Mouse (Mus musculus) midbrain, embryonic 10.5 days (tissue): ENCODE results near the gene Gad1. TPM values are rescaled to one million over a fixed set of nuclear protein-coding genes. Genes with fewer than 3 reads are reported as not detected.
A peak's percentile ranks its signal among the peaks of the same experiment; 100 is the strongest.

Experiments used
- DNase-seq: peaks from one replicate; pipeline ENCODE4 v3.0.0-alpha.2; 2017; ENCODE audit warnings: low spot score
- H3K27ac ChIP-seq: fragments of 300-500 bp; sonication (generic); replicated peaks from 2 replicates; pipeline ENCODE4 v1.5.1; 2016; ENCODE audit warnings: mild to moderate bottlenecking
- H3K27me3 ChIP-seq: fragments of 300-500 bp; sonication (generic); 2 replicates; pipeline ENCODE4 v1.6.1; 2016; ENCODE audit warnings: low read depth, mild to moderate bottlenecking; ENCODE audit not compliant: poor library complexity, severe bottlenecking
- H3K36me3 ChIP-seq: fragments of 300-500 bp; sonication (generic); 2 replicates; pipeline ENCODE4 v1.6.1; 2016; ENCODE audit warnings: mild to moderate bottlenecking, moderate library complexity
- H3K4me1 ChIP-seq: fragments of 300-500 bp; sonication (generic); 2 replicates; pipeline ENCODE4 v1.6.1; 2016
- H3K4me3 ChIP-seq: fragments of 300-500 bp; sonication (generic); 2 replicates; pipeline ENCODE4 v1.5.1; 2016; ENCODE audit warnings: mild to moderate bottlenecking, moderate library complexity
- H3K9me3 ChIP-seq: fragments of 300-500 bp; sonication (generic); replicated peaks from 2 replicates; pipeline ENCODE4 v1.6.1; 2016; ENCODE audit warnings: mild to moderate bottlenecking
- WGBS: fragments of 180-500 bp; shearing (Covaris S2); methylation state at CpG from one replicate; pipeline ENCODE4 v1.1.7; 2016; 5-methylcytosine and 5-hydroxymethylcytosine counted together
- polyA plus RNA-seq: library from polyadenylated mRNA; unstranded; fragments of >200 nt; fragmentation: Nextera tagmentation; extraction: Ambion mirVana; gene quantifications from 2 replicates; pipeline ENCODE4 v1.2.1, GENCODE M21; 2016

Gad1 gene
- polyA plus RNA-seq, 1 experiment from 2014 or later: 2.6 TPM

DNA sequence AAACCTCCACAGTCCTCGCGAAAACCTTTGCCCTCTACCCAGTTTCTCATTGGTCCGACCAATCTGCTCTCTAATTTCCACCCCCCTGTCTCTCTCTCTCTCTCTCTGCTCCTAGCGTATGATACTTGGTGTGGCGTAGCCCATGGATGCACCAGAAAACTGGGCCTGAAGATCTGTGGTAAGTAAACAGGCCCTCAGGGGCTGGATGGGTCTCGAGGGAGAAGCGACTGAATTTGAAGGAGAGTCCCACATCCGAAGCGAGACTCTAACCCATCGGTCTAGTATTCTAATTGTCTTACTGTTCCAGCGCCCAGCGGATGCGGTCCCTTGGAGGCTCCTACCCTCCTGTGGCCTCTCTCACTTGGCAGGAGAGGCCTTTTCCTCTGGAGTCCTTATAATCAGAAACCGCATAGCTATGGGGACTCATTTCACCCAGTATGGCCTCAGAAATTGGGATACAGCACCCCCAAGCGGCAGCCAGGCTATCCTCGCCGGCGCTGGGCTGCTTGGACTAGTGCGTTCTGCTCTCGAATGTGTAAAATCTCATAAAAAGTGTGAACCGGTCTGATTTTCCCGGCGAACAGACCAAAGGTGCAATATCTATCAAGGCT, 14.3 kb downstream of the Gad1 start:
- Histone ChIP-seq H3K27me3 (peaks cover 100% of the 10 kb centered on the region), H3K27ac (peak overlapping the region; percentile 47; the same call in 1 of the 2 replicates), H3K4me3 (peak overlapping the region; percentile 56), H3K9me3 (no peaks in the 10 kb centered on the region), H3K4me1 (peaks cover 68% of the 10 kb centered on the region), H3K36me3 (no peaks in the 10 kb centered on the region)
- WGBS: 2% methylated on average over 23 of the region's 23 CpGs
- peak; percentile 79 for DNase-seq

DNA sequence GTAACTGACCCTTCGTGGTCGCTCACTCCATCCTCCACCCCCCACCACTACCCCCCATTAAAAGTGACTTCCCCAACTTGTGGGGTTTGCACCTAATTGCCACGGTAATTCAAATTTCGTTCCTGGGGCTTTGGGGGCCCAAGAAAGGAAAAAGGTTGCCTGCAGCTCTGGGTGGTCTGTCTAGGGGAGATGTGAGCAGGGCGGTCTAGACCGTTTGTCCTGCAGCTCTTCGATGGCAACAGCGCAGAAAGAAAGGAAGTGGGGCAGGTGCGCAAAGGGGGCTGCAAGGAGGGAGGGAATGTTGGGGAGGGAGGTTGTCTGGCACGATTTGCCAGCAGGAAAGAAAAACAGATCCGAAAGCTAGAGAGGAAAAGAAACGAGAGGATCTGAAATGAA, 14.8 kb downstream of the Gad1 start:
- 1% methylated on average over 12 of the region's 12 CpGs for WGBS
- H3K27ac ChIP-seq: peak overlapping the region; percentile 49; the same call in 1 of the 2 replicates
- no peaks in the 10 kb centered on the region for H3K36me3 ChIP-seq
- no peaks in the 10 kb centered on the region for H3K9me3 ChIP-seq
- peak; percentile 39 for DNase-seq
- peak overlapping the region; percentile 56 for H3K4me3 ChIP-seq
- H3K27me3 ChIP-seq: peaks cover 100% of the 10 kb centered on the region
- H3K4me1 ChIP-seq: peaks cover 63% of the 10 kb centered on the region

DNA sequence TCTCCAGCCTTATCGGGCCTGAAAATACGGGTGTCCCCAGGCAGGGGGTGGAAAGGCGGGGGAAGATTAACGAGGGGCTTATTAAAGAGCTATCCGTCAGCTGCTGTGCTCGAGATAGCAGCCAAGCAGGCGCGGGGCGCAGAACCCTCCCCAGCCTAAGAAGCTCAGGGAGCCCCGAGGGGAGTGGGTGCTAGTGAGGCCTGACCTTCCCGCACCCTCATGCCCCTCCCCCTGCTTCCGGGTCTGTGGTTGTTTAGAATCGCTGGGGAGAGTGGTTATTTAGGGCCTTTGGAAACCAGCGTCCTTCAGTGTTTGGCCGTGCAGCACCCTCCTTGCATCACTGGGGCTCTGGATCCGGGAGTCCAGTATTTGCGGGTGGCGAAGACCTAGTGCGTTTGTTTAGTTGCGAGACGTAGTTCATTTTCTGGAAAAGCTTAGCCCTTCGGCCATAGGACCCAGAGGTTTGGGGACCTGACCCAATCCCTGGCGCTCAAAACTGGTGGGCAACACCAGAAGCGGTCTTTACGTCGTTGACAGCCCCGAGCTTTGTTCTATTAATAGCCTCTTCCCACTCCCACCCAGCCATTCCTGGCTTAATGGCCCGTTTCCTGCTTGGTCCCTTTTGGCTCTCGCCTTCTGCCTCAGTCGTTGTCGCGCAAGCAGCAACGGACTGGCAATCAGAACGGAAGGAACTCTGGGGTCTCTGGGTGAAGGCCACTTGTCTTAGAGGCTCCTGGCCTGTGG, 15.5 kb downstream of the Gad1 start:
- peaks cover 100% of the 10 kb centered on the region for H3K27me3 ChIP-seq
- 1% methylated on average over 34 of the region's 34 CpGs for WGBS
- H3K36me3 ChIP-seq: no peaks in the 10 kb centered on the region
- peak overlapping the region; percentile 56 for H3K4me3 ChIP-seq
- peak; percentile 56 for DNase-seq
- peak overlapping the region; percentile 49; the same call in 1 of the 2 replicates for H3K27ac ChIP-seq
- peaks cover 56% of the 10 kb centered on the region for H3K4me1 ChIP-seq
- no peaks in the 10 kb centered on the region for H3K9me3 ChIP-seq

DNA sequence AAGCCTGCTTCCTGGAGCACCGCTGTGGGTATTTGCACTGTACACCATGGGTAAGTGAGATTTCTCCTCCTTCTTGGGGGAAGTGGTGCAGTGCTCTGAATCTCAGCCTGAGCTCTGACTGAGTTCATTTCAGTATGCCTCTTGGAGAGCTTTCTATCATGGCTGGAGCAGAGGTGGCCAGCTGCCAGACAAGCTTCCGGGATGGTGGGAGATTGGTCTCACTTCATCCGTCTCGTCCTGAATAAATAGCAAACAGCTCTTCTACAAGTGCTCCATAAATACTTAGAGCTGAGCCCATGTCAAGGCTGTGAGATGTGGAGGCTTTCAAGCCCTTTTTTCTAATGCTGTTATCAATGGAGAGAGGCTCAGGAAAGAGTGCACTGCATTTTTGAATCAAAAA, 18.8 kb downstream of the Gad1 start:
- peaks cover 78% of the 10 kb centered on the region for H3K27me3 ChIP-seq
- no peaks in the 10 kb centered on the region for H3K36me3 ChIP-seq
- H3K9me3 ChIP-seq: no peaks in the 10 kb centered on the region
- 82% methylated on average over 4 of the region's 4 CpGs for WGBS
- peaks cover 28% of the 10 kb centered on the region for H3K4me1 ChIP-seq
- DNase-seq: no peak
- H3K4me3 ChIP-seq: no peak overlapping the region
- no peak overlapping the region for H3K27ac ChIP-seq

DNA sequence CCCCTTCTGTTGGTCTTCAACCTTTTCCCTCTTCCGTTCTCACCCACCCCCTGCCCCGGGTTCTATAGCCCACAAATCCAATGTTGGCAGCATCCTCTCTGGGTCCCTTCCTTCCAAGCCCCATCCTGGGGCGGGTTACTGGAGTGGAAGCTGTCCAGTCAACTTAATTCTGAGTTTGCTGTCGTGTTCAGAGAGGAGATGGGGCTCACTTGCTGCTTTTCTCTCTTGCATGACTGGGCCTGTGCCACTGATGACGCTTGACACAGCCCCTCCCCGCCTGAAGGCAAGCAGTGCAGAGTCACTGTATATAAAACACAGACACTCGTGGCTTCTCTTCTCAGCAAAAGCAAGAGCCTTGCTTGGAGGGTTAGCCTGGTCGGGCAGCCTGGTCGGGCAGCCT, 19.4 kb downstream of the Gad1 start:
- WGBS: 60% methylated on average over 9 of the region's 9 CpGs
- H3K27me3 ChIP-seq: peaks cover 72% of the 10 kb centered on the region

DNA sequence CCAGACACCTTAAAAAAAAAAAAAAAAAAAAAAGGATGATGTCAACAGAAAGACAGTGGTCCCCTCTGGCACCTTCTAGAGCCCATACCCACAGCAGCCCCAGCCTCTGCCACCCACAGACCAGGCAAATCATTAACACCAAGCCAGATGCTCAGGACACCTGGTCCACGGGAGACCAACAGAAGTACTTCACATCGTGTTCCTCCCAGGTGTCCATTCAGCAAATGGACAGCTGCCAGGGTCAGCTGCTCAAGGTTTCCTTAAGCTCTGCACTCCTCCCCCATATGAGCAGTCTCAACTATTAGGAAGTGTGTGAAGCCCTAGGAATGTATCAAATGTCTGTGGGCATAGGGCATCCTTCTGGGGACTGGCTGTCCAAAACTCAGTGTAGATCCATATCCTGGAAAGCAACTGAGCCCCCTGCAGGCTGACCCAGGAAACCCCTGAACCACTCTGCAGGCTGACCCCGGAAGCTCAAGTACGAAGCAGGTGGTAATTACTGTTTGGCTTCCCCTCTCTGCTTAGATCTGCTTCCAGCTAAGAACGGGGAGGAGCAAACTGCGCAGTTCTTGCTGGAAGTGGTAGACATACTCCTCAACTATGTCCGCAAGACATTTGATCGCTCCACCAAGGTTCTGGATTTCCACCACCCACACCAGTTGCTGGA, 20.8 kb downstream of the Gad1 start:
- H3K4me1 ChIP-seq: peaks cover 8% of the 10 kb centered on the region
- H3K4me3 ChIP-seq: no peak overlapping the region
- DNase-seq: no peak
- no peaks in the 10 kb centered on the region for H3K36me3 ChIP-seq
- H3K27me3 ChIP-seq: peaks cover 58% of the 10 kb centered on the region
- no peak overlapping the region for H3K27ac ChIP-seq
- H3K9me3 ChIP-seq: no peaks in the 10 kb centered on the region
- WGBS: 79% methylated on average over 8 of the region's 8 CpGs

More for the DNA sequence above, 19.4 kb downstream of the Gad1 start:
- Histone ChIP-seq H3K4me1 (peaks cover 22% of the 10 kb centered on the region), H3K36me3 (no peaks in the 10 kb centered on the region), H3K27ac (no peak overlapping the region), H3K4me3 (no peak overlapping the region), H3K9me3 (no peaks in the 10 kb centered on the region)
- no peak for DNase-seq

DNA sequence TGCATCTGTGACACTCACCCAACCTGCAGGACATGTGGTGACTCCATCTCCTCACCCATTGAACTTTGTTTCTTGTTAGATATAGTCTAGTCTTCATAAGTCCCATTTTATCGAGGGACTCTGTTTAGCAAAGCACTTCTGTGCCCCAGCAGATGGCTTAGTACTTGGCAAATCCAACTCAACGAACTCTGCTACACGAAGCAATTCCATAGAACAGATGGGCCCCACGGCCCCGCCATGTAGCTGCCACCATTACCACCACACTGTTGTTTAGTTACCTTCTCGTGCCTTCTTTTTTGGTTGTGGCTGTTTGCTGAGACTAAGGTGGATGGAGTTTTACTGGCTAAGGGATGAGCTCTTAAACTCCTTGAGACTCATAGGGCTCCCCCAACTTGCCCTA, 35.3 kb downstream of the Gad1 start:
- 85% methylated on average over 6 of the region's 6 CpGs for WGBS
- Histone ChIP-seq H3K4me3 (no peak overlapping the region), H3K36me3 (no peaks in the 10 kb centered on the region), H3K4me1 (0 out of 2 replicates have a peak, but pooled peaks cover 5% of the 10 kb centered on the region), H3K9me3 (no peaks in the 10 kb centered on the region), H3K27ac (no peak overlapping the region), H3K27me3 (no peaks in the 10 kb centered on the region)
- DNase-seq: no peak

DNA sequence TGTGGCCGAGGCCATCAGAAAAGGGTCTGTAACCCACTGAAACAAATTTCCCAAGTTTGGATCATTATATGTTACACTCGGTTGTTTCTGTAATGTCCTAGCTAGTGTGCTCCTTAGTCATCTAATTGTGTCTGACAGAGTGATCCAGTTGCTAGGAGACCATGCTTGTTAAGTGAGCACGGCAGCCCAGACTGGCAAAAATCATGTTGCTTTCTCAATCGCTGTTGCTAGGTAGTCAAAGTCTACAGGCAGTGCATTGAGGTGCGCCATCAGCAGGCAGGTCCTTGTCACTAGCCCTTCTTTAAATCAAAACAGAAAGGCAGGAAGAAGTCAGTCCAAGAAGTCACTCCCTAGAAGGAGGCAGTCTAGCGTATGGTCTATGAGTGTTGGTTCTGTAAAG, 39.6 kb downstream of the Gad1 start:
- Histone ChIP-seq H3K27me3 (no peaks in the 10 kb centered on the region), H3K36me3 (no peaks in the 10 kb centered on the region), H3K4me3 (no peak overlapping the region), H3K27ac (no peak overlapping the region), H3K9me3 (no peaks in the 10 kb centered on the region), H3K4me1 (0 out of 2 replicates have a peak, but pooled peaks cover 5% of the 10 kb centered on the region)
- DNase-seq: no peak
- WGBS: 73% methylated on average over 6 of the region's 6 CpGs

DNA sequence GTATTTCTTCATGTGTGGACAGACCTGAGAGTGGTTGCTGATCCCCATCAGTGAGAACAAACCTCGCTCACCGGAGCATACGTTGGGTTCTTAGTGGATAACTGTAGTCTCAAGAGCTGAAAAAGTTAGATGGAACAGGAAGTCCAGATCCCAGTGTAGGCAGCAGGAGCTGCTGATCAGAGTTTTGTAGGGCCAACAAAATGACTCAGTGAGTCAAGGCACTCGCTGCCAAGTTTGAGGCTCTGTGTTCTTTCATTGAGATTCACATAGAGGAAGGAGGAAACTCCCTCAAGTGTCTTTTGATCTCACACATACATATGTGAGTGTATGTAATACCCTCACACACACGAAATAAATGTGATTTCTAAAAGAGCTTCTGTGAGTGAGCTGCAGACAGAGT, 40.8 kb downstream of the Gad1 start:
- no peak overlapping the region for H3K4me3 ChIP-seq
- no peaks in the 10 kb centered on the region for H3K27me3 ChIP-seq

DNA sequence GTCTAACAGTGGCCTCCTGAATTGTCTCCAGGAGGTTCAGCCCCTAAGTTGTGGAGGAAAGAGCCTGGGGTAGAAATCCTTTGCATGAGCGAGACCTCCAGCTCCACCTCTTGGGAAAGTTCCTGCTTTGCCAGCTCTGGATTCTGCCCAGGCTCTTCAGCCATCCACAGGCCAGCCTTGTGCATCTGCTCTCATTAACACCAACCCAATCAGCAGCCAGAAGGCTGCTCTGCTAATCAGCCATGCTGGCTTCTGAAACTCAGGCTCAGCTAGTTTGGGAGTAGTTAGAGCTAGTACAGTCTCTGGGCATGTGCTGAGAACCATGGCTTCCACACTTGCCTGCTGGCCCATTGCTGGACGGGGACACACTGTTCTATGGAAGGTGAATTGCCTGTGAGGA, 43.0 kb downstream of the Gad1 start:
- DNase-seq: no peak
- H3K4me3 ChIP-seq: no peak overlapping the region
- WGBS: 80% methylated on average over 2 of the region's 2 CpGs
- no peaks in the 10 kb centered on the region for H3K36me3 ChIP-seq
- no peak overlapping the region for H3K27ac ChIP-seq
- H3K4me1 ChIP-seq: 0 out of 2 replicates have a peak, but pooled peaks cover 5% of the 10 kb centered on the region
- H3K9me3 ChIP-seq: no peaks in the 10 kb centered on the region
- H3K27me3 ChIP-seq: no peaks in the 10 kb centered on the region

More for the DNA sequence above, 40.8 kb downstream of the Gad1 start:
- DNase-seq: no peak
- Histone ChIP-seq H3K36me3 (no peaks in the 10 kb centered on the region), H3K9me3 (no peaks in the 10 kb centered on the region), H3K4me1 (0 out of 2 replicates have a peak, but pooled peaks cover 5% of the 10 kb centered on the region), H3K27ac (no peak overlapping the region)
- 82% methylated on average over 5 of the region's 5 CpGs for WGBS

DNA sequence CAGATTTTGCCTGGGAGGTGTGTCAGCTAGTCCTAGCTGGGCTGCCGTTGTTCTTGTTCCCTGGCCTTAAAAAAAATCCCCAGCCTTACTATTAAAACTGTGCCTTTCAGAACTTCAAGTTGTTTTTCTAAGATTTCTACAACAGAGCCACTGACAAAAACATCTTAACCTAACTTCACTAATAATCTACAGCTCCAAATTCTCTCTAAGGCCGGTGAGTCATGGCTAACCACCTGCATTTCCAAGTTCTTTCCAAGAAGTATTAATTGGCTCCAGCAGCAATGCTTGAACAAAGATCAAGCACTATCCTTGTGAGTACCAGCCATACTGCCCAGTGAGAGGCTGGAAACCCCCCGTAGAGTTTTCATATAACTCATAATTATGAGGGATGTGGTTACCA, 56.9 kb downstream of the Gad1 start:
- H3K36me3 ChIP-seq: no peaks in the 10 kb centered on the region
- no peaks in the 10 kb centered on the region for H3K4me1 ChIP-seq
- H3K27me3 ChIP-seq: no peaks in the 10 kb centered on the region
- H3K4me3 ChIP-seq: no peak overlapping the region
- H3K9me3 ChIP-seq: peaks cover 11% of the 10 kb centered on the region; the same call in 1 of the 2 replicates
- 84% methylated on average over 3 of the region's 3 CpGs for WGBS
- DNase-seq: no peak
- H3K27ac ChIP-seq: no peak overlapping the region

DNA sequence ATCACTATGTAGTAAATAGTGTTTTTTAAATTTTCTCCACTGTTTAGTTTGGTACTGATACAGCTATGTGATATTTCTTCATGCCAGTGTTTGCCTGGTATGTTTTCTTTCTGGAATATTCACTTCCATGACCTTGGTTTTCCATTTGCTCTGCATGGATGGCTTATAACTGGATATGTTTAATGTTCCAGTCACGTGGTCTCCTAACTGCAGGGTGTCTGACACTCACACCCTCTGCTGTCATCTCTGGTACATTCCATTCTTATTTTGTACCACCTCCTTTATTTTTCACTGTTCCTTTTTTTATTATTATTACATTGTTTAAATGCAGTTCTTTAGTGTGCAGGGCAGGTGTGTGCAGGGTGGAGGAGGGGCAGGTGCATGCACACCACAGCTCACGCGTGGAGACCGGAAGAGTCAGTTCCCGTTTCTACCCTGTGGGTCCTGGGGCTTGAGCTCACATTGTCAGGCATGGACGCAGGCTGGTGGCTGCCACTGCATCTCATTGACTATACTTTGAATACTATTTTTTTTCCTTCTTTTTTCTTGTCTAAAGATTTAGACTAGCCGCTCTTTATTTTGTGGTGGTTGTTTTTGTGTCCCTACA, 62.0 kb downstream of the Gad1 start:
- peaks cover 2% of the 10 kb centered on the region; the same call in 1 of the 2 replicates for H3K9me3 ChIP-seq
- H3K27ac ChIP-seq: no peak overlapping the region
- H3K4me3 ChIP-seq: no peak overlapping the region
- no peaks in the 10 kb centered on the region for H3K36me3 ChIP-seq
- WGBS: 87% methylated on average over 7 of the region's 7 CpGs
- DNase-seq: no peak
- H3K27me3 ChIP-seq: no peaks in the 10 kb centered on the region
- no peaks in the 10 kb centered on the region for H3K4me1 ChIP-seq
